Mouse (Mus musculus): ENCODE results near the gene Tmem143. TPM values are rescaled to one million over a fixed set of nuclear protein-coding genes. Genes with fewer than 3 reads are reported as not detected.
"Not testable (repeated sequence)": the region's sequence is repeated elsewhere in the genome, so short reads cannot be mapped to it uniquely, and the experiment has no call there.

Tmem143 gene
- polyA plus RNA-seq, 1 experiment from 2014 or later: 3.9 TPM

DNA sequence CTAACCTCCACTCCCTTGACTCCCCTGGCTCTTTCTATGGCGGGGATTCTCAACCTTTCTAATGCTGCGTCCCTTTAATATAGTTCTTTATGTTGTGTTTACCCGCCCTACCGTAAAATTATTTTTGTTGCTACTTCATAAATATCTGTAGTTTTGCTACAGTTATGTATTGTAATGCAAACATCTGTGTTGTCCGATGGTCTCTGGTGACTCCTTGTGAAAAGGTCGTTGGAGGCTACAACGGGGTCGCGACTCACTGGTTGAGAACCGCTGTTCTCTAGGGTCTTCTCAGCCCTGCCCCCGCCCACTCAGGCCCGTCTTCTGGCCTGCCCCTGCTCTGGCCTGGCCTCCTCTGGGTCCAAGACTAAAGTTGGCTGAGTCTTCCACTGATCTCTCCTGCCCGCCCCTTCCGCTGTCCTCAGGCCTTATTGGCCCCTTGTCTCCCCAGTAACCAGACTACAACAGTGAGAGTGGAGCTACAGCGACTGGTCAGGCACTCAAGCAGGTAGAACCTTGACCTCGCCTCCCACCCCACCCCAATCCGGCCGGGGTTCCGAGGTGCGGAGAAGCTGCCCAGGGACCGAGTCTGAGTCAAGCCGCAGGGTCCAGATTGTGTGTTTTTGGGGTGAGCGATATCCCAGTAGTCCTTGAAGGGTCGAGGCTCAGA lies 27.2 kb downstream of the Tmem143 start, which contains the start of gene Ccdc114:
Gene Ccdc114 (plus strand): TSS at position 311 of the 667 bp plus-strand sequence.
- WGBS: 7% methylated on average over 24 of the region's 24 CpGs
- DNase-seq (ENCODE audit: low spot score) (peak; percentile 95), ATAC-seq (peak; percentile 78)
- no peaks in the 10 kb centered on the region for H3K36me3 ChIP-seq (ENCODE audit: insufficient read depth, low read length)
- H3K27ac ChIP-seq (ENCODE audit: low read length): peak within 1 kb of the TSS; percentile 93
- H3K4me3 ChIP-seq (ENCODE audit: low read depth, low read length): peak within 1 kb of the TSS; percentile 44
- H3K4me2 ChIP-seq (replicated peaks; ENCODE audit: low read depth, low read length): peak within 1 kb of the TSS; percentile 58
- TF ChIP-seq CTCF (IDR thresholded peaks at IDR 0.05): no peak
- no peak for TF ChIP-seq EP300 (IDR thresholded peaks at IDR 0.05)
- no peaks in the 10 kb centered on the region for H3K9me3 ChIP-seq (ENCODE audit: low read length)
- peak within 1 kb of the TSS; percentile 23; the same call in 1 of the 2 replicates for H3K9ac ChIP-seq (replicated peaks; ENCODE audit: low read depth)
- H3K4me1 ChIP-seq (ENCODE audit: insufficient read depth, low read depth, low read length): peaks cover 17% of the 10 kb centered on the region; the same call in 1 of the 2 replicates
- no peaks in the 10 kb centered on the region for H3K27me3 ChIP-seq (replicated peaks; ENCODE audit: insufficient read depth, low read length)

GRCm38 (mm10) chr7:45924429-45924816 lies 27.7 kb downstream of the Tmem143 start:
- H3K36me3 ChIP-seq (ENCODE audit: insufficient read depth, low read length): no peaks in the 10 kb centered on the region
- peak overlapping the region; percentile 93; the same call in 1 of the 2 replicates for H3K27ac ChIP-seq (ENCODE audit: low read length)
- H3K4me3 ChIP-seq (ENCODE audit: low read depth, low read length): peak overlapping the region; percentile 44
- peak overlapping the region; percentile 58 for H3K4me2 ChIP-seq (replicated peaks; ENCODE audit: low read depth, low read length)
- no peaks in the 10 kb centered on the region for H3K9me3 ChIP-seq (ENCODE audit: low read length)
- DNase-seq (ENCODE audit: low spot score) (peak; percentile 41), ATAC-seq (no peak)
- H3K4me1 ChIP-seq (ENCODE audit: insufficient read depth, low read depth, low read length): peaks cover 17% of the 10 kb centered on the region; the same call in 1 of the 2 replicates
- WGBS: 25% methylated on average over 14 of the region's 14 CpGs
- TF ChIP-seq EP300 (IDR thresholded peaks at IDR 0.05) (no peak), CTCF (IDR thresholded peaks at IDR 0.05) (peak; percentile 61)
- H3K9ac ChIP-seq (replicated peaks; ENCODE audit: low read depth): peak overlapping the region; percentile 20; the same call in 1 of the 2 replicates
- H3K27me3 ChIP-seq (replicated peaks; ENCODE audit: insufficient read depth, low read length): no peaks in the 10 kb centered on the region

DNA sequence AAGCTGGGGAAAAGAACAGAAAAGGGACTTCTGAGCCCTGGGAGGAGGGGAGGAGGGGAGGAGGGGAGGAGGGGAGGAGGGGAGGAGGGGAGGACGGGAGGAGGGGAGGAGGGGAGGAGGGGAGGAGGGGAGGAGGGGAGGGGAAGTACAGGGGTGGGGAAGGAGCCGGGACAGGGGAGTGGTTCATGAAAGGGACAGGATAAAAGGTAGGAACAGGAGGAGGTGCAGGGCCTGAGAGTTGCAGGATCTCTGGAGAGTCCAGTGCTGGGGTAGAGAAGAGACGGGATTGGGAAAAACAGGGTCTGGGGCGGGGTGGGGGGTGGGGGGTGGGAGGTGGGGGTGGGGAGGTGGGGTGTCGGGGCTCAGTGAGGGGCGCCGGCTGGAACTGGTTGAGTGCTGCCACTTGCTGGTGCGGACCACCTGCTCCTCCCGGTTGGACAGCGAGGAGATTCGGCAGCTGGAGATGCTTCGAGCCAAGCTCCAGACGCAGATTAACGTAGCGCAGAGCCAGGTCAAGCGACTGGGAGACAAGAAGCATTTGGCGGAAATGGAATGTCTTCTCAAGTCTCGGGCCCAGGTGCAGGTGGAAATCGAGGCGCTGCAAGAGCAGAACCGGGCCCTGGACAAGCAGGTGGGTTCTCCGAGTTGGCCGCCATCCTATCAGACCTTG lies 32.0 kb downstream of the Tmem143 start:
- Histone ChIP-seq H3K4me1 (ENCODE audit: insufficient read depth, low read depth, low read length) (no peaks in the 10 kb centered on the region), H3K9ac (replicated peaks; ENCODE audit: low read depth) (no peak overlapping the region), H3K4me2 (replicated peaks; ENCODE audit: low read depth, low read length) (no peak overlapping the region), H3K27ac (ENCODE audit: low read length) (no peak overlapping the region), H3K27me3 (replicated peaks; ENCODE audit: insufficient read depth, low read length) (no peaks in the 10 kb centered on the region), H3K4me3 (ENCODE audit: low read depth, low read length) (no peak overlapping the region), H3K36me3 (ENCODE audit: insufficient read depth, low read length) (no peaks in the 10 kb centered on the region), H3K9me3 (ENCODE audit: low read length) (peaks cover 4% of the 10 kb centered on the region; the same call in 1 of the 2 replicates)
- ATAC-seq (no peak), DNase-seq (ENCODE audit: low spot score) (no peak)
- TF ChIP-seq CTCF (IDR thresholded peaks at IDR 0.05): no peak
- TF ChIP-seq EP300 (IDR thresholded peaks at IDR 0.05): no peak
- WGBS: 30% methylated on average over 19 of the region's 23 CpGs

DNA sequence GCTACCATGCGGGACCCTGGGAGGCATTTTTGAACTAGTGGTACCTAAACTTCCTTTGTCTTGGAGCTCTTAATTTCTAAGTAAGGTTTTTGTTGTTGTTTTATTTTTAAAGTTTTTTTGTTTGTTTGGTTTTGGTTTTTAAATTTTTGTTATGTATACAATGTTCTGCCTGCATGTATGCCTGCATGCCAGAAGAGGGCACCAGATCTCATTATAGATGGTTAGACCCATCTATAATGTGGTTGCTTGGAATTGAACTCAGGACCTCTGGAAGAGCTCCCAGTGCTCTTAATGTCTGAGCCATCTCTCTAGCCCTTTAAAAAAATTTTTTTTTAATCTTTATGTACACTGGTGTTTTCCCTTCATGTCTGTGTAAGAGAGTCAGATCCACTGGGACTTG lies 32.9 kb downstream of the Tmem143 start:
- ATAC-seq (no peak), DNase-seq (ENCODE audit: low spot score) (no peak)
- TF ChIP-seq EP300 (IDR thresholded peaks at IDR 0.05) (no peak), CTCF (IDR thresholded peaks at IDR 0.05) (peak; percentile 35)
- H3K27me3 ChIP-seq (replicated peaks; ENCODE audit: insufficient read depth, low read length): no peaks in the 10 kb centered on the region
- WGBS: 97% methylated on average over 1 of the region's 1 CpGs
- H3K4me3 ChIP-seq (ENCODE audit: low read depth, low read length): no peak overlapping the region
- H3K27ac ChIP-seq (ENCODE audit: low read length): no peak overlapping the region
- no peak overlapping the region for H3K9ac ChIP-seq (replicated peaks; ENCODE audit: low read depth)
- peaks cover 4% of the 10 kb centered on the region; the same call in 1 of the 2 replicates for H3K9me3 ChIP-seq (ENCODE audit: low read length)
- no peak overlapping the region for H3K4me2 ChIP-seq (replicated peaks; ENCODE audit: low read depth, low read length)
- H3K36me3 ChIP-seq (ENCODE audit: insufficient read depth, low read length): no peaks in the 10 kb centered on the region
- H3K4me1 ChIP-seq (ENCODE audit: insufficient read depth, low read depth, low read length): no peaks in the 10 kb centered on the region

- not testable (repeated sequence) for ATAC-seq
Observed at GRCm38 (mm10) chr7:45933766-45934165, 37.0 kb downstream of the Tmem143 start.

DNA sequence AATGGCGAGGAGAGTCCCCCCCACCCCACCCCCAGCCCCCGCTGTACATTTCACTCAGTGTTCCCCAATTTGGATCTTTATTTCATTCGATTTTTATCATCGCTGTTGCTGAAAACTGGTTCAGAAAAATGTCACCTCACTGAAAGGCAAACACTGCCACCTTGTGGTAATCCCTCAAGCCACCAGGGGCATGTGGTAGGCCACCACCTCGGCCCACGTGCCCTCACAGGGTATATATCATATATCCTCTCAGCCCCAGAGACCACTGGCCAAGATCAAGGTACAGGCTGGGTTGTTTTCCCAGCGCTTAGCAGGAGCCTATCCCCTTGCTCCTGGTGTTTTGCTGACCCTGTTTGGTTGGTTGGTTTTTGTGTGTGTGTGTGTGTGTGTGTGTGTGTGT lies 38.4 kb downstream of the Tmem143 start:
- no peak overlapping the region for H3K4me3 ChIP-seq (ENCODE audit: low read depth, low read length)
- H3K4me1 ChIP-seq (ENCODE audit: insufficient read depth, low read depth, low read length): no peaks in the 10 kb centered on the region
- H3K4me2 ChIP-seq (replicated peaks; ENCODE audit: low read depth, low read length): no peak overlapping the region
- H3K9ac ChIP-seq (replicated peaks; ENCODE audit: low read depth): no peak overlapping the region
- TF ChIP-seq EP300 (IDR thresholded peaks at IDR 0.05) (no peak), CTCF (IDR thresholded peaks at IDR 0.05) (peak; percentile 88)
- H3K27me3 ChIP-seq (replicated peaks; ENCODE audit: insufficient read depth, low read length): no peaks in the 10 kb centered on the region
- no peak overlapping the region for H3K27ac ChIP-seq (ENCODE audit: low read length)
- peak; percentile 67 for DNase-seq (ENCODE audit: low spot score)
- 13% methylated on average over 7 of the region's 7 CpGs for WGBS
- H3K9me3 ChIP-seq (ENCODE audit: low read length): peaks cover 4% of the 10 kb centered on the region; the same call in 1 of the 2 replicates
- H3K36me3 ChIP-seq (ENCODE audit: insufficient read depth, low read length): no peaks in the 10 kb centered on the region
- peak; percentile 55 for ATAC-seq

More at GRCm38 (mm10) chr7:45933766-45934165, 37.0 kb downstream of the Tmem143 start:
- 79% methylated on average over 12 of the region's 12 CpGs for WGBS
- not testable (repeated sequence) for H3K4me1 ChIP-seq (ENCODE audit: insufficient read depth, low read depth, low read length); H3K9ac ChIP-seq (replicated peaks; ENCODE audit: low read depth); H3K27ac ChIP-seq (ENCODE audit: low read length); H3K36me3 ChIP-seq (ENCODE audit: insufficient read depth, low read length); DNase-seq (ENCODE audit: low spot score); H3K4me2 ChIP-seq (replicated peaks; ENCODE audit: low read depth, low read length); H3K9me3 ChIP-seq (ENCODE audit: low read length); H3K27me3 ChIP-seq (replicated peaks; ENCODE audit: insufficient read depth, low read length); H3K4me3 ChIP-seq (ENCODE audit: low read depth, low read length)
